Mouse (Mus musculus) gastrocnemius, postnatal 4 days (tissue): ENCODE measurements at regions not wholly inside any gene's neighbourhood (a gene's known extent, or its start where the extent isn't known, plus 50 kb on each side); places are given as distances from the start of the nearest gene placed in this dataset.
A peak's percentile ranks its signal among the peaks of the same experiment; 100 is the strongest.

Experiments
- DNase-seq, 2 experiments: peaks; one replicate each; pipeline ENCODE4 v3.0.0; 2021 to 2022; ENCODE audit warnings: low spot score in 2 of 2, mixed read lengths in 2 of 2

DNA sequence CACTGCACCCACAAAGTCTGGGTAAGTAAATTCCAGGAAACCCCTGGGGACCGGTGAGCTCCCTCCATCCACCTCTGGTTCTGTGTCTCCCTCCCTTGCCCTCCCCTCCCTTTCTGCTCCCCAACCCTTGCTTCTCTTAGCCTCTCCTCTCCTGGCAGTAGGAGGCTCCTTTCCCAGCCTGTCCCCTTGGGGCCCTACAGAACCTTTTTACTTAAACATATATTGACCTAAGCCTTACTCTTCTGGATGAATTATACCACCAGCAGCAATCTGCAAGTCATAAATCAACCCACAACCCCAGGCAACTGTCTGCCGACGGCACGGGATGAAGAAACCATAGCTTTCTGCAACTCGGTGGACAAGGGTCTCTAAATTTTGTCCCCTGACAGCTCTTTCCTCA is 380.7 kb upstream of the Tbx3 start:
- no peak for DNase-seq

DNA sequence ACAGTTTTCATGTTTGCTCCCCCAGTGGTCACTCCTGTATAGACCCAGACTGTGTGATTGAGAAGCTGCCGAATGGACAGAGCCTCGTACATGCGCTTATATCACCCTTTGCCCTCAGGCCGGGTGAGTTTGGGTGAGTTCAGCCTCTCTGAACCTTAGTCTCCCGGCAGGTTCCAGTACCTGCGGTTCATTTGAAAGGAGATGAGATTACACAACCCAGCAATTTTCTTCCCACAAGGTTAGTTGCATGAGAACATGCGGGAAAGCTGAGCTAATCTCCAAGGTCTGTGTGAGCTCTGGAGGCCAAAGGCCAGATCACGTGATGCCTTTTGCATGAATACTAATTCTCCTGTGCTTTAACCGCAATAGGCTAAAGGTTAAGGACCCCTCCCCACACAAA is 378.1 kb upstream of the Tbx3 start:
- no peak for DNase-seq

DNA sequence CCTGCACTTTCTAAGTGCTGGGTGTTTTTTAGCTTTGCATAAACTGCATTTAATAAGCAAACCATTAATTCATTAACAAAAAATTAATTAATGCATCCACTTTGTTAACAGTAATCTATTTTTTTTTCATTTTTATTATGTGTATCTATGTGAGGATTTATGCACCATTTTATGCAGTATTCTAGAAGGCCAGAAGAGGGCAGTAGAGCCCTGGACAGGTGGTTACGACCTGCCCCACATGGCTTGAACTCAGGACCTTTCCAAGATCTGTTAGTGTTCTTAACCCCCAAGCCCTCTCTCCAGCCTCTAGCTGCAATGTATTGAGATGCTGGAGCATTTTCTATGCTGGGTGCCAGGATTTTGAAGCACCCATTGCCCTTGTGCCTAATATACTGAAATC is 377.6 kb upstream of the Tbx3 start:
- DNase-seq: no peak

DNA sequence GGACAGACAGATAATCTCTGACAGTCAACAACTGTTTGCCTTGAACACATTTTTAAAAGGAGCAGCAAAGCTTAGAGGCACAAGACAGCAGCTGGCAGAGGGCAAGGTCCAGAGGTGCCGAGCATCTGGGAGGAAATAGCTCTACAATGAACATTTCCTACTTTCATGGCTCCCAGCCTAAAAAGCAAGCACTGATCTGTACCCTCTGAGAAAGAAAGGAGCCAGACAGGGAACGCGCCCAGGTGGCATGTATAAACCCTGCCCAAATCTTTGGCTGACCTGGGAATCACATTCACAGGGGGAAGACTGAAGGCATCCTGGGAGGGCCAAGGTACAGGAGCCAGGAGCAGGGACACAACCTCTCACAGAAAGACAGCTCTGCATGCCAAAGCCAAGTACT is 371.2 kb upstream of the Tbx3 start:
- no peak for DNase-seq

DNA sequence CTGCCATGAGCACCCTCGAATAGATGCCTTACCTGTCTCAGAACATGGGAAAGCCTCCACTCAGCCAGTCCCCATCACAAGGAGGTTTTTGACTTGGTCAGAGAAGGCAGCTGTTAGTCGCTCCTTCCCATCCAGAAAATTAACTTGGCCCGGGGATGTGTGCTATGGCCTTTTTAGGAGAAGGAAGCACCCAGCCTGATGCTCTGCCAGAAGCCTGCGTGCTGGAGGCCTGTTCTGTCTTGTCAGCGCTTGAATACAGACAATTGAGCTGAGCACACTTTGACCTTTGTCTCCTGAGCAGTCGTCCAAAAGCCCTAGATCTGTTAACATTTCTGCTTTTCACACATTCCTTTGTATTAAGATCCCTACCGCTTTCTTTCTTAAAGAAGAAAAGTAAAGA is 370.4 kb upstream of the Tbx3 start:
- DNase-seq: peak in 1 of 2 experiments; percentile 39

DNA sequence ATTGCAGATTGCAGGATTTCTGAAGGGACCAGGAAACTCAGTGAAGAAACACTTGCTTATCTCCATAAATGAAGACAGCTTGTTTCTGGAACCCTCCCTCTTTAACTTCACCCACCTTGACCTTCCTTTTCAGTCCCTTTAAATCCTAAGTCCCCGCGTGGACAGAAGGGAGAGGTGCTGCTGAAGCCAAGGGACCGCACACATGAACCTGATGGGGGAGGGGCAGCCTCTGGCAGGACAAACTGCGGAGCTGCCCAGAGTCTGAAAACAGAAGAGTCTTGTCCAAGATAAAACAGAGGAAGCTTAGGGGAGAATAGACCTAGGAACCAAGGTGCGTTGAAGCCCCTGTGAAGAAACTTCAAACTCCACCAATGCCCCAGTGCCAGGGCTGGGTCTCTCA is 368.9 kb upstream of the Tbx3 start:
- DNase-seq: no peak

DNA sequence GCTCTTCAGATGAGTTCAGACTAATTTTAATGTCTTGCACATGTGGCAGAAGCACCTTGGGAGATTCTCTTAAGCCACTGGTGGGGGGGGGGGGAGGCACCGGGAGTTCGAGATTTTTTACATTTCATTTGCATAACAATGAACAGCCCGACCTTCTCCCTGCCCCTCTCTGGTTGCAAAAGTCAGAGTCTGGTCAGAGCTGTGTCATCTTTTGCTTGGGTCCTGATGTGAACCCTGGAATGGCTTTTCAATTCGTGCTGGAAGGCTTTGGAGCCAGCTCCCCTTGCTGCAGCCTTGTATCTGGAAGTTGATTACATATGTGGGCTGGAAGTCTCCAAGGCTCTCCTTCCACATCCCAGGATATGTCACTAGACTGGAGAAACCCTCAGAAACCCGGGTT is 365.7 kb upstream of the Tbx3 start:
- peak in 1 of 2 experiments; percentile 19 for DNase-seq

DNA sequence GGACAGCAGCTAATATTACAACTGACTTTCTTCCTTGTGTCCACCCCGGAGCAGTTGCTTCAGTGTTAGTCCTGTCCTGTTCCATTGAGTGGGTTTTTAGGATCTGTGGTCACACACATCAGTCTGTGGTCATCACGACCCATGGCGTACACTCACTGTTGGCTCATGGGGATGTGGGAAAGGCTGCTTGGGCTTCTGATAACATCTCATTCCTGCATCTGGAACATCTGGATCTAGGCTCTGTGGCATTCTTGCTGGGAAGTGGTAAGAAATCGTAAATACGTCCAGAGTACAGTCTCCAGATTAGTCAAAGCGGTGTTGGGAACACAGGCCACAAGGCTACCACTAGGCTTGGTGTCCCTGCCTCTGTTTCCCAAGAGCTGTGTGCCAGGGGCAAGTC is 362.7 kb upstream of the Tbx3 start:
- no peak for DNase-seq

DNA sequence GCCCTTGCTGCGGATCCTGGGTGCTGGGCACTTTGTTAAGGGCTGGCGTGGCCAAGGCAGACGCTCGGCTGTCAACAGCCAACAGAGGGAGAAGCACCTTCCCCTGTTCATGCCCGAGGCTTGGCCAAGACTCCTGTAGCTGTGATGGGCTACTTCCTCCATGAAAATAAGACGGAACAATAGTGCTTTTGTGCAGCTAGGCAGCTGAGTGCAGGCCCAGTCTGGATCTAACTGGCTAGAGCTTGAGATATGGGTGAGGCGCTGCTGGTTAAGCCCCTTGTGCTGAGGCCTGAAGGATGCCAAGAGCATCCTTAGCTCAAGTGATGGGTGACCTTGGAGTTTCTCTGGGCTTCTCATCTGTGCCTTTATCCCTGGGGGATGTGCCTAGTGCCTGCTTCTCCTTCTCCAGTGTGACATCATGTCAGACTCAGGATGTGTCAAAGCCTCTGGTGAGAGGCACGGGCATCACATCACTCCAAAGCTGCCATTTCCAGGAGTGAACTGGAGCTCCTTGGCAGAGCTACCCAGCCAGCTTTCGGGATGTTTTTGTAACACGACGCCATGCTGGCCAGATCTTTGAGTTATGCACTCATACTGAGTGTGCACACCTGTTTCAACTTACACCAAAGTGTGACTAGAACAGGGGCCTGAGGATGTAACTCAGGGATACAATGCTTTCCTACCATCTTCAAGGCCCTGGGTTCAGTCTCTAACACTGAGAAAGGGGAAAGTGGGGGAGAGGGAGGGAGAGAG is 360.1 kb upstream of the Tbx3 start:
- DNase-seq: no peak

DNA sequence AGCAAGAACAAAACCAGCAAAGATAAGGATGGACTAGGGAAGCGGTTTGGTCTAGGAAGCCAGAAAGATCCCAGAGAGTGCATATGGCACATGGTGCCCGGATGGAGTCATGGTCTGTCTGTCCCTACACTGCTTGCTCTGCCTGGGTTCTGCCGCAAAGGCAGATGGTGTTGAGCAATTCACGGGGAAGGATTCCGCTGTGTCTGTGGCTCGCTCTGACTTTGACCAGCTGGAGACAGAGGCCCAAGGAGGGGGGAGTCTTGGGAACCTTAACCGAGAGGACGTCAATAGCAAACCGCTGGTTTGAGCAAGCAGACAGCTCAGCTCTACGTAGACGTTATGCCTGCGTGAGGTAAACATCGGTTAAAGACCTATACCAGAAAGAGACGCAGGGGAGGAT is 357.7 kb upstream of the Tbx3 start:
- peak in 1 of 2 experiments; percentile 37 for DNase-seq

DNA sequence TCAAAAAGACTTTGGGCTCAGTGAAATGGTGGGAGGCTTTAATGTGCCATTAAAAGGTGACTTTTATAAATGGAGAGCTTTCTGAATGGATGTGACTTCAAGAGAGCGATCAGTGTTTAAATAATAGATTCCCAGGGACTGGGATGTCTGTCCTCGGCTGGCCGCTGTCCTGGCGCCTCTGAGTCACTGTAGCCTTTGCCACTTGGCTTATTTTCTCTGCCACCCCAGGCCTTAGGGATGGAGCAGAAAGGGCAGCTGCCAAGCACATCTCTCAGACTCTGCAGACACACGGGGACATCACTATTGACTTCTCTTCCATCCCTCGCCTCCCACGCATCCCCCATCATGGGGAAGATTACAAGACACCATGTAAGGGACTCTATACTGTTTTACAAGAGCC is 355.3 kb upstream of the Tbx3 start:
- no peak for DNase-seq

DNA sequence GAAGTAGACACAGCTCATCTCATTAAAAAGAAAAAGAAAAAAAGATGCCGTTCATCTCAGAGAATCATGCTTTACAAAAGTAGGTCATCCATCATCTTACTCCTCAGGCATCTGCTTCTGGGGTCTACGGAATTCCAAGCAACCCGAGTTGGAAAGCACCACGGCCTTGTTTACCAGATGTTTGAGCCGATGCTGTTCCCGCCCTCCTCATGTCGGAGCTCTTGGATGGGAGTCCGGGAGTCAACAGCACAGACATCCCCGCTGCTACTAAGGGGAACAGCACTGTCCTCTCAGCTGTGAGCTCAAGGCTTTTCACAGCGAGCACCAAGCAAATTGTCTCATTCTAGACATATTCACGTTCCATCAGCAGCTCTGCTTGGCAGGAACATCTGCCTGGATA is 352.9 kb upstream of the Tbx3 start:
- DNase-seq: peak in 1 of 2 experiments; percentile 21

DNA sequence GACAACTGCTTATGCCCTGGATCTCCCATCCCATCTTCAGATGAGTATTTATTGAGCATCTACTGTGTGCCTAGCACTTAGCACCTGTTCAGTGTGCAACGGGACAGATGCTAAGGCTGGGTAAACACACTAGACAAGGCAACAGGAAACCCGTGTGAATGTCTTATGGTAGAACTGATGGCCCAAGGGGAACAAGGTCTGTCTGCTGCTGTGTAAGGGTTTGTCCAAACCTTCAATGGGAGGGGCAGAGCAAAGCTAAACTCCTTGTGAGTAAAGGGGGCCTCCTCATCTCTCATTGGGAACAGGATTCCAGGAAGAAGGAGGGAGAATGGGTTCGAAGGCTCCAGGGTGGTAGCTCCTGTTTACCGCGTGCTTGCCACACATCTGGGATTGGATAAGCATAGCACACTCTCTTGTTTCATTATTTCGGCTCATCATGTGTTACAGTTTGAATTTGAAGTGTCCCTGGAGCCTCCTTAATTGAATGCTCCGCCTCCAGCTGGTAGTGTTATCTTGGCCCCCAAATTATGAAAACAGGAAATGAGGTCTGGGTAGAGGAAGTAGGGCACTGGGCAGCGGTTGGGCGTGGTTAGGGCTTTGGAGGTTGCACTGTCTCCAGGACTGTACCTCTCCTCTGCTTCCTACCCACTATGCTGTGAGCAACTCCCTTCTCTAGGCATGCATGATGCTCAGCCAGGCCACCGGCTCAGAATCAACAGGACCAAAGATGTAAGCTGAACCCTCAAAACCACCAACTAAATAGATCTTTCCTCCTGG is 348.9 kb upstream of the Tbx3 start:
- DNase-seq: no peak

DNA sequence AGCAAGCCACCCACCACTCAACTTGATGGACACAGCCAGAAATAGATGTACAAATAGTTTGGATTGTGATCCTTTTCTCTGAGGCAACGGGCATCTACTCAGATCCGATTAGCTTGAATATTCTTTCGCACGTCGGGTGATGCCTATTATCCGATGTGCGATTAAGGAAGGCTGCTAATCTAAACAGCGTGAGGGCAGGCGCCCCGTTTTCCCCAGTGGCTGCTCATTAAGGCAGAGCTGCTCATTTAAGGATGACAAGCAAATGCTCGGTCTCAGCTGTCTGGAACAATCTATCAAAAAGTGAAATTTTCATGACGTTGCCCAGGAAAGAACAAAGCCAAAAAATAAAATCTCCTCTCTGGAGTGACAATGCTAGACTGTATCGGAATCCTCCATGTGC is 348.1 kb upstream of the Tbx3 start:
- DNase-seq: no peak

DNA sequence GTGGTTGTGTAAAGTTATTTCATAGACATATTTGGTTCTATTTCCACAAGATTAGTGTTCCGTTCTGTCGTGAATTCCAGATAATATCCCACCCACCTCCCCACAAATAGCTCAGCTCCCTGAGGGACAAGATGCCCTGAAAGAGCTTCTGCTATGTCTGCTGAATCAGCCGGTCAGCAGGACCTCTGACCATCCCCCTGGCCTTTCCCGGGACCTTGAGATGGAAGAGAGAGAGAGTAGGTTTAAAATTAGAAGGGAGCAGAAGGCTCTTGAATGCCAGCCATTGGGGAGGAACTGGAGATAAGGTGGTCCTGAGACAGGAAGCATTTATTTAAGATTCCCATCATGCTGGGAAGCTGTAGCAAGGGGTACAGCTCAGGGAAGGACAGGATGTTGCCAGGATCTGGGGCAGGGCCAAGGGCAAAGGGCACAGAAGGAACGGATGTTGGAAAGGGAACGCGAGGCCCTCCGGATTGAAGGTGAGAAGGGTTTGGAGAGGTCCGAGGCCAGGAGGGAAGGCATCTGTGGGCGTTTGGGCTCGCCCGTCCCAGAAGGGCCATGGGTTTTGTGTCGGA is 344.7 kb upstream of the Tbx3 start:
- no peak for DNase-seq

DNA sequence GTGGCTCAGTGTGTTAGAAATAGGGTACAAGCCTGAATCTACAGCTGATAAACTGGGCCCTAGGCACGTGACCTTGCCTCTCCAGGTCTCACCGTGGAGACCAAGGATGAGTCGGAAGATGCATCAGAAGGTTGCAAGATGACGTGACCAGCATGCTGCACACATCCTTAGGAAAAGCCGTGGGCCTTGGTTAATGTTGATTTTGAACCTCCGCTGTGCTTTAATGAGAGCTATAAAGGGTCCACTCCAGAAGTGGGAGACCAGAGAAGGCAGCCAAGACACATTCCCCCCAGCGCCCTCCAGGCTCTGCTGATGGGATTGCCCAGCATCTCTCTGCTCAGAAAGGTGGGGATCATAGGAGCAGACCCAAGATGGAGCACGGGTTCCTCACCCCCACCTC is 343.6 kb upstream of the Tbx3 start:
- no peak for DNase-seq

DNA sequence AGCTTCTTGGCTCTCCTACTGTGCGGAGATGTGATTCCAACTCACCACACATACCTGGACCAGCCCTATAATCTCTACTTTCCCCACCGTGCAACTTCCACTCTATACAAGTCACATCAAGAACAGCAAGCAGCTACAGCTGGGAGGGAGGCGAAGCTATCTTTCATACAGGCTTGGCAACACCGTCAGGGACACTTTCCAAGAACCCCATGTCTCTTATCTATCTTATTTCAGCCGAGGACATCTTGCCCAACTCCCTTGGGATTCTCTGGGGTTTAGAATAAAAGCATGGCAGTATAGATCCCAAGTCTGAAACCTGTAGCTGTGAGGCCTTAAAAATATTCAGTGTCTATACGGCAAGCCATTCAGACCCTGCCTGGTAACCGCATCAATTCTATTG is 341.5 kb upstream of the Tbx3 start:
- no peak for DNase-seq

DNA sequence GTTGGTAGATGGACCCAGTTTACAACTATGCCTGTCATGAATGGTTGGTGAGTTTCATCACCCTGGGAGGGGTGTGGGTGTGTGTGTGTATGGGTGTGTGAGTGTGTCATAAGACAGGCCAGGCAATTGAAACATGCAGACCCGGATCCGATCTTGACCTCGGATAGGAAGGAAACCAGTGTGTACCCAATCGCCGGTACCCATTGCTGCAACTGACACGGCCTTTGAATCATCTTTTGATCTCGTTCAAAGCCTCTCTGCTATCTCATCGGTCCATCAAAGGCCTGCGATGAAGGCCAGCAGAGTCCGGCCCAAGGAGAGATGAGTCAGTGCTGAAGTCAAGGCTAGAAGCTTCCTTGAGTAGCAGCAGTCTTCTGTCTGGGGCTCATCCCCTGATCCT is 341.1 kb upstream of the Tbx3 start:
- DNase-seq: no peak

DNA sequence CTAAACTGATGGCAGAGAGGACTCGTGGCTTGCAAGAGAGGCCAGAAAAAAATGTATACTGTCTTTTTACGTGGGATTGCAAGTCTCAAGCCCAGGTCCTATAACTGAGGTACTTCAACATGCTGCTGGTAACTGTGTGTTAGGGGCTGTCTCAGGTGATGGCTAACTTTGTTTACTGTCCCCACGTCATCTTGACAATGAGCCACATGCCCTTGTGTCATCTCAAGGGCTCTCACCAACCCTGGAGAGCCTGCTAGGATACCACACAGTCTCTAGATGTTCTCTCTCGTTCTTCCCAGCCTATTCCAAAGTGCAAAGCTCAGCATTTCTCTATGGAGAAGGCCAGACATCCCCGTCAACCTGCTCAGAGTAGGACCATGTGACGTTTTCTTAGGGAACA is 340.6 kb upstream of the Tbx3 start:
- DNase-seq: no peak

DNA sequence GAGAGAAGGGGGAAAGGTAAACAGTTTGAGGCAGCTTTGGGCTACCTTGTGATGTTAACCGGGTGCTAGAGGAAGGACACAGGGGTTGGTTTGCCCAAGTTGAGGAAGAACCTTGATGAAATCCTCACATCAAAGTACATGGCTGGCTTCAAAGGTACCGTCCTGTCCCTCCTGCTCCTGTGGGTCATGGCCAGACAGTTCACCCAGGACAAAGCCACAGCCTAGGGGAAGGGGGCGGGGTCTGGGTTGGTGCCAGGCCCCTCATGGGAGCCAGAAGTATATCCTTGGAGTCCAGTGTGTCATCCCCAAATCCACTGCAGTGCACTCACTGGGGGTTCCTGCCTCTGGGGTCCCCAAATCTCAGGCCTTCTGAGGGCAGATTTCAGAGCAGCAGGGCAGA is 339.0 kb upstream of the Tbx3 start:
- no peak for DNase-seq

DNA sequence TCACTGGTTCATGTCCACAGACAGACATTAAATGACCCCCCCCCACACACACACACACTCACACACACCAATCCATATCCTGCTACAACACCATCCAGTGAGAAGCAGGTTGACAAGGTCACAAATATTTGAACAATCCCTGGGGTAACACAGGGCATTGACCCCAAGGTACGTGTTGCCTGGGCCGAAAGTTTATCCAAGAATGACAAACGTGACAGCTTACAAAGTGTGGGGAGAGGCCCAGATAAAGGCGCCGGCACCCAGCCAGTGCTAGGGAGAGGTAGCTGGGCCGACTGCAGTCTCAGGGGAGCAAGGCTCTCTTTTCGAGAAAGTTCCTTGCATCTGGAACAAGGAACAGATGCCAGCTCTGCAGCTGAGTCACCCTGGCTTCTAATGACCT is 337.8 kb upstream of the Tbx3 start:
- no peak for DNase-seq

DNA sequence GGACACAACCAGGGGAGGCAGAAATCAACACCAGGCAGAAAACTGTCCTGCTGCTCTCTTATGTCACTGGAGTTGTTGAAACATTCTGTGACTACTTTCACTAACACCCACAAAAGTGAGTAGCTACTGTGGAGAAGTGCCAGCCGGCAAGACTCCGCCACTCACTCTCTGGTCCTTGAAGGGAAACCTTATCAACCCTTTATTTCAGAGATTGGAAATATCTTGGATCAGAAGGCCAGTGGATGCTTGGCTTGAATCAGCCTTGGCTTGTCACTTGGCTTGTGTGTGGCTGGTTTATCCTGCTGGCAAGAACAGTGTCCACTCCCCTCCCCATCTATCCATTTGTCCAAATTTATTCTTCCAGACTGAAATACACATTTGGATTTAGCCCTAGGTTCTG is 335.3 kb upstream of the Tbx3 start:
- DNase-seq: no peak

DNA sequence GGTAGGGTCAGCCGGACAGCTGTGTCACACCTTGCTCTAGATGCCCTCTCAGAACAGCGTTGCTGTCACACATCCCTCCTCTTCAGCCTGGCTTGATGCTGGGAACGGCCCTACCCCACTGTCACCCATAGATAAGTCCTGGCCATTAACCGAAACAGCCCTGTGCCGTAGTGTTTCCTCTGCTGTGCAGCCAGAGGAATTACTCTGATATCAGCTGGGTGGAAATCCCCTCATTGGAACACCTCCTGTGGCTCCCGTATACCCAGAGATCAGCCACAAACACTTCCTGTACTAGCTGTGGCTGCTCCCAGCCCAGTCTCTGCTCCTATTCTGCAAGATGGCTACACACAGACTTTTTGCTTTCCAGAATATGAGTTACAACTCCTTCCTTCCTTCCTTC is 334.5 kb upstream of the Tbx3 start:
- DNase-seq: no peak
